Mouse (Mus musculus) brain, adult 10 weeks (tissue): ENCODE measurements around the gene Cd47. TPM values are rescaled to one million over a fixed set of nuclear protein-coding genes. Genes with fewer than 3 reads are reported as not detected.

Experiments used
- polyA plus RNA-seq: library from polyadenylated mRNA; stranded (reverse); fragments of 350-450 nt; fragmentation: Illumina TruSeq; extraction: RNeasy Lipid Tissue Mini Kit (QIAGEN cat#74804); gene quantifications from one replicate; pipeline ENCODE4 v1.2.3, GENCODE M21; 2015; ENCODE audit warnings: low read depth, low replicate concordance

The Cd47 gene
- polyA plus RNA-seq: 94.3 TPM

DNA sequence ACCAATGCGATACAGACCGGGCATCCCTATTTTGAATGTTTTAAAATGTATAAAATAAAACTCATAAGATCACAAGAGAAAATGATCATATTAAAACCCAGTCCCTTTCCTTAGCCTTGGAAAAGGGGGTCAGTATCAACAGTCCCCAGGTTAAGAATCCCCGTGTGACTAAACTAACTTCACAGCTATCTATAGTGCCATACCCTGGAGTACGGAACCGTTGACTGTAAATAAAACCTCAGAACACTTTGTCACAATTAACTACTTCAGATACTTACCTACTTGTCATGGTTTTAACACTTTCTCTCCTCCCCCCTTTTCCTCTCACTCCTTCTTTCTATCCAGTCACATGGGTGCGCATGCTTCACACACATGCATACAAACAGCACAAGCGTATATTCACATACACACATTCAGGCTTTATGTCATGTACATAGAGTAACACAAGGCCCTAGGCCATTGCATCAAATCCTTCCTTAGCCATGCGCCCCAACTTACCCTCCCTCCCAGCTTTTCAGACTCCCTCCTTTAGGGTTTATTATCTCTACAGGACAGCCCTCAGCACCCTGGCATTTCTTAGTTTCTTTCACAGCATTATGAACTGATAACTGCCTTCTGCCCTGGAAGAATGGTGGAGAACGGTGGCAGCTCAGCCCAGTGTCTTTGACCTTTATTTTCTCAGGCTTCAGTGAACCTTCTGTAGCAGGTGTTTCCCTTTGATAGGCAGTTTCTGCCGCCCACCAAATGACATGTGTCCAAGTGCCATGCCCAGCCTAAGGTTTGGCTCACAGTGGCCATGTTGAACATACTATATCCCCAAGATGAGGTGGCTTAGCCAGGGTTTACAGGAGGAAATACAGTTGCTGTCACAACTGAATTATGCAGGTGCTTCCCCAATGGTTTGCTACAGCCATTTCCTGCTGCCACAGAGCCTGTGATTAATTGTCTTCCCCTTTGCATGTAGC, at the start of gene Cd47:
Gene Cd47 (plus strand): TSS at position 937 of the 965 bp plus-strand sequence.

Other genes starting within 250 kb of the Cd47 start
- 57.3 TPM for gene Ift57, start 101.3 kb upstream of the Cd47 start, polyA plus RNA-seq